Mouse (Mus musculus) heart, embryonic 10.5 days (tissue): ENCODE data around the gene Gtdc1. TPM values are rescaled to one million over a fixed set of nuclear protein-coding genes. Genes with fewer than 3 reads are reported as not detected.

Experiments used
- DNase-seq: peaks from one replicate; pipeline ENCODE4 v3.0.0-alpha.2; 2017; ENCODE audit warnings: low spot score
- H3K27ac ChIP-seq: fragments of 300-500 bp; sonication (generic); 2 replicates; pipeline ENCODE4 v1.5.1; 2016; ENCODE audit warnings: mild to moderate bottlenecking
- H3K27me3 ChIP-seq: fragments of 300-500 bp; sonication (generic); 2 replicates; pipeline ENCODE4 v1.6.1; 2016; ENCODE audit warnings: mild to moderate bottlenecking; ENCODE audit not compliant: poor library complexity, insufficient read depth, severe bottlenecking
- H3K36me3 ChIP-seq: fragments of 300-500 bp; sonication (generic); 2 replicates; pipeline ENCODE4 v1.6.1; 2016; ENCODE audit warnings: mild to moderate bottlenecking, moderate library complexity
- H3K4me1 ChIP-seq: fragments of 300-500 bp; sonication (generic); 2 replicates; pipeline ENCODE4 v1.6.1; 2016; ENCODE audit warnings: mild to moderate bottlenecking
- H3K4me3 ChIP-seq: fragments of 300-500 bp; sonication (generic); 2 replicates; pipeline ENCODE4 v1.5.1; 2016; ENCODE audit warnings: mild to moderate bottlenecking, moderate library complexity
- H3K9me3 ChIP-seq: fragments of 300-500 bp; sonication (generic); 2 replicates; pipeline ENCODE4 v1.6.1; 2016; ENCODE audit warnings: mild to moderate bottlenecking, moderate library complexity
- WGBS: fragments of 180-500 bp; shearing (Covaris S2); methylation state at CpG from one replicate; pipeline ENCODE4 v1.1.7; 2016; 5-methylcytosine and 5-hydroxymethylcytosine counted together
- polyA plus RNA-seq: library from polyadenylated mRNA; unstranded; fragments of >200 nt; fragmentation: Nextera tagmentation; extraction: Ambion mirVana; gene quantifications from 2 replicates; pipeline ENCODE4 v1.2.1, GENCODE M21; 2016

Gene Gtdc1
- polyA plus RNA-seq, 1 experiment from 2014 or later = 10.5 TPM

GRCm38 (mm10) chr2:44813729-44814128, 113.7 kb downstream of the Gtdc1 start:
- H3K4me3 ChIP-seq = no peak overlapping the region
- no peaks in the 10 kb centered on the region for H3K36me3 ChIP-seq
- H3K27ac ChIP-seq = no peak overlapping the region
- no peaks in the 10 kb centered on the region for H3K27me3 ChIP-seq
- DNase-seq = no peak
- WGBS = 56% methylated on average over 3 of the region's 3 CpGs
- H3K9me3 ChIP-seq = no peaks in the 10 kb centered on the region
- no peaks in the 10 kb centered on the region for H3K4me1 ChIP-seq

GRCm38 (mm10) chr2:44804497-44804896, 123.0 kb downstream of the Gtdc1 start:
- 92% methylated on average over 6 of the region's 6 CpGs for WGBS
- Histone ChIP-seq H3K9me3 (no peaks in the 10 kb centered on the region), H3K4me1 (no peaks in the 10 kb centered on the region), H3K27ac (no peak overlapping the region), H3K36me3 (no peaks in the 10 kb centered on the region), H3K4me3 (no peak overlapping the region), H3K27me3 (no peaks in the 10 kb centered on the region)
- DNase-seq = no peak

- H3K36me3 ChIP-seq = no peaks in the 10 kb centered on the region
- 72% methylated on average over 2 of the region's 2 CpGs for WGBS
- no peak for DNase-seq
Observed at GRCm38 (mm10) chr2:44801361-44801760, 126.1 kb downstream of the Gtdc1 start.

GRCm38 (mm10) chr2:44791840-44792239, 135.6 kb downstream of the Gtdc1 start:
- Histone ChIP-seq H3K4me1 (no peaks in the 10 kb centered on the region), H3K27me3 (no peaks in the 10 kb centered on the region), H3K4me3 (no peak overlapping the region), H3K27ac (no peak overlapping the region), H3K36me3 (no peaks in the 10 kb centered on the region), H3K9me3 (no peaks in the 10 kb centered on the region)
- WGBS = 86% methylated on average over 4 of the region's 4 CpGs
- DNase-seq = no peak

More at GRCm38 (mm10) chr2:44801361-44801760, 126.1 kb downstream of the Gtdc1 start:
- Histone ChIP-seq H3K27ac (no peak overlapping the region), H3K4me1 (no peaks in the 10 kb centered on the region), H3K9me3 (no peaks in the 10 kb centered on the region), H3K4me3 (no peak overlapping the region), H3K27me3 (no peaks in the 10 kb centered on the region)

GRCm38 (mm10) chr2:44791134-44791533, 136.3 kb downstream of the Gtdc1 start:
- DNase-seq = no peak
- Histone ChIP-seq H3K27ac (no peak overlapping the region), H3K4me3 (no peak overlapping the region), H3K27me3 (no peaks in the 10 kb centered on the region), H3K4me1 (no peaks in the 10 kb centered on the region), H3K36me3 (no peaks in the 10 kb centered on the region), H3K9me3 (no peaks in the 10 kb centered on the region)
- 77% methylated on average over 5 of the region's 5 CpGs for WGBS

- Histone ChIP-seq H3K36me3 (peaks cover 5% of the 10 kb centered on the region; the same call in 1 of the 2 replicates), H3K9me3 (no peaks in the 10 kb centered on the region), H3K27ac (no peak overlapping the region), H3K27me3 (no peaks in the 10 kb centered on the region), H3K4me1 (no peaks in the 10 kb centered on the region), H3K4me3 (no peak overlapping the region)
- no peak for DNase-seq
- WGBS = 91% methylated on average over 4 of the region's 4 CpGs
Observed at GRCm38 (mm10) chr2:44782746-44783145, 144.7 kb downstream of the Gtdc1 start.

- no peak overlapping the region for H3K4me3 ChIP-seq
- peaks cover 5% of the 10 kb centered on the region; the same call in 1 of the 2 replicates for H3K36me3 ChIP-seq
- DNase-seq = no peak
- no peak overlapping the region for H3K27ac ChIP-seq
- H3K27me3 ChIP-seq = no peaks in the 10 kb centered on the region
- H3K9me3 ChIP-seq = no peaks in the 10 kb centered on the region
- WGBS = 85% methylated on average over 2 of the region's 2 CpGs
- no peaks in the 10 kb centered on the region for H3K4me1 ChIP-seq
Observed at GRCm38 (mm10) chr2:44780961-44781360, 146.5 kb downstream of the Gtdc1 start.

GRCm38 (mm10) chr2:44763898-44764297, 163.6 kb downstream of the Gtdc1 start:
- 66% methylated on average over 1 of the region's 1 CpGs for whole genome bisulfite sequencing

GRCm38 (mm10) chr2:44736618-44737017, 190.8 kb downstream of the Gtdc1 start:
- DNase-seq = no peak
- WGBS = 98% methylated on average over 1 of the region's 1 CpGs
- H3K9me3 ChIP-seq = no peaks in the 10 kb centered on the region
- H3K27ac ChIP-seq = no peak overlapping the region
- no peaks in the 10 kb centered on the region for H3K36me3 ChIP-seq
- no peaks in the 10 kb centered on the region for H3K27me3 ChIP-seq
- no peaks in the 10 kb centered on the region for H3K4me1 ChIP-seq
- no peak overlapping the region for H3K4me3 ChIP-seq

More at GRCm38 (mm10) chr2:44763898-44764297, 163.6 kb downstream of the Gtdc1 start:
- no peaks in the 10 kb centered on the region for H3K36me3 ChIP-seq
- DNase-seq = no peak
- no peaks in the 10 kb centered on the region for H3K9me3 ChIP-seq
- H3K4me3 ChIP-seq = no peak overlapping the region
- no peaks in the 10 kb centered on the region for H3K27me3 ChIP-seq
- H3K27ac ChIP-seq = no peak overlapping the region
- H3K4me1 ChIP-seq = no peaks in the 10 kb centered on the region

- H3K27ac ChIP-seq = no peak overlapping the region
- H3K36me3 ChIP-seq = no peaks in the 10 kb centered on the region
- H3K9me3 ChIP-seq = no peaks in the 10 kb centered on the region
- no peaks in the 10 kb centered on the region for H3K27me3 ChIP-seq
- H3K4me3 ChIP-seq = no peak overlapping the region
- DNase-seq = no peak
- no peaks in the 10 kb centered on the region for H3K4me1 ChIP-seq
Observed at GRCm38 (mm10) chr2:44721461-44721860, 206.0 kb downstream of the Gtdc1 start.

- Histone ChIP-seq H3K4me3 (no peak overlapping the region), H3K27me3 (no peaks in the 10 kb centered on the region), H3K36me3 (no peaks in the 10 kb centered on the region), H3K27ac (no peak overlapping the region), H3K9me3 (no peaks in the 10 kb centered on the region), H3K4me1 (no peaks in the 10 kb centered on the region)
- whole genome bisulfite sequencing = 88% methylated on average over 4 of the region's 4 CpGs
- no peak for DNase-seq
Observed at GRCm38 (mm10) chr2:44705883-44706615, 221.4 kb downstream of the Gtdc1 start.

GRCm38 (mm10) chr2:44700276-44700675, 227.2 kb downstream of the Gtdc1 start:
- Histone ChIP-seq H3K36me3 (no peaks in the 10 kb centered on the region), H3K9me3 (no peaks in the 10 kb centered on the region), H3K27ac (no peak overlapping the region), H3K27me3 (no peaks in the 10 kb centered on the region), H3K4me3 (no peak overlapping the region), H3K4me1 (no peaks in the 10 kb centered on the region)
- 72% methylated on average over 4 of the region's 4 CpGs for WGBS
- no peak for DNase-seq

GRCm38 (mm10) chr2:44696441-44696840, 231.0 kb downstream of the Gtdc1 start:
- Histone ChIP-seq H3K36me3 (no peaks in the 10 kb centered on the region), H3K27ac (no peak overlapping the region), H3K4me3 (no peak overlapping the region), H3K4me1 (no peaks in the 10 kb centered on the region), H3K27me3 (no peaks in the 10 kb centered on the region), H3K9me3 (no peaks in the 10 kb centered on the region)
- no peak for DNase-seq
- WGBS = 66% methylated on average over 3 of the region's 3 CpGs

GRCm38 (mm10) chr2:44693898-44694297, 233.6 kb downstream of the Gtdc1 start:
- H3K9me3 ChIP-seq = no peaks in the 10 kb centered on the region
- no peak overlapping the region for H3K27ac ChIP-seq
- H3K4me3 ChIP-seq = no peak overlapping the region
- no peaks in the 10 kb centered on the region for H3K4me1 ChIP-seq
- WGBS = 74% methylated on average over 1 of the region's 1 CpGs
- H3K27me3 ChIP-seq = no peaks in the 10 kb centered on the region
- no peak for DNase-seq
- H3K36me3 ChIP-seq = no peaks in the 10 kb centered on the region
